Mouse (Mus musculus) midbrain, embryonic 11.5 days (tissue): ENCODE data around the gene 1700020A23Rik. TPM values are rescaled to one million over a fixed set of nuclear protein-coding genes. Genes with fewer than 3 reads are reported as not detected.

Experiments
- ATAC-seq: fragments of 200-750 bp; cut with Nextera tagmentation; 2 replicates; pipeline ENCODE4 v1.8.0; 2017; ENCODE audit warnings: moderate TSS enrichment, moderate library complexity; ENCODE audit not compliant: low FRiP score
- DNase-seq: peaks from one replicate; pipeline ENCODE4 v3.0.0; 2015; ENCODE audit warnings: low spot score; ENCODE audit errors: missing footprints
- H3K27ac ChIP-seq: fragments of 300-500 bp; sonication (generic); 2 replicates; pipeline ENCODE4 v1.5.1; 2014; ENCODE audit warnings: low read depth, low read length
- H3K27me3 ChIP-seq: fragments of 300-500 bp; sonication (generic); 2 replicates; pipeline ENCODE4 v1.6.1; 2014; ENCODE audit warnings: mild to moderate bottlenecking, low read length, moderate library complexity, mixed read lengths; ENCODE audit not compliant: control insufficient read depth, insufficient read depth
- H3K36me3 ChIP-seq: fragments of 300-500 bp; sonication (generic); 2 replicates; pipeline ENCODE4 v1.6.1; 2014; ENCODE audit warnings: mild to moderate bottlenecking, low read length, moderate library complexity, mixed read lengths; ENCODE audit not compliant: control insufficient read depth, insufficient read depth
- H3K4me1 ChIP-seq: fragments of 300-500 bp; sonication (generic); 2 replicates; pipeline ENCODE4 v1.6.1; 2014; ENCODE audit warnings: low read length; ENCODE audit not compliant: control insufficient read depth, insufficient read depth
- H3K4me2 ChIP-seq: fragments of 300-500 bp; sonication (generic); 2 replicates; pipeline ENCODE4 v1.6.1; 2014; ENCODE audit warnings: mild to moderate bottlenecking, moderate library complexity
- H3K4me3 ChIP-seq: fragments of 300-500 bp; sonication (generic); 2 replicates; pipeline ENCODE4 v1.5.1; 2014; ENCODE audit warnings: low read depth, low read length
- H3K9ac ChIP-seq: fragments of 300-500 bp; sonication (generic); 2 replicates; pipeline ENCODE4 v1.6.1; 2014; ENCODE audit warnings: low read length
- H3K9me3 ChIP-seq: fragments of 300-500 bp; sonication (generic); 2 replicates; pipeline ENCODE4 v1.6.1; 2016; ENCODE audit warnings: low read length; ENCODE audit not compliant: control insufficient read depth
- WGBS: fragments of 180-500 bp; shearing (Covaris S2); extraction: QIAGEN DNeasy Blood & Tissue Kit; methylation state at CpG from one replicate; pipeline ENCODE4 v1.1.7; 2014; 5-methylcytosine and 5-hydroxymethylcytosine counted together
- polyA plus RNA-seq: library from polyadenylated mRNA; unstranded; fragments of >200 nt; fragmentation: Nextera tagmentation; extraction: Ambion mirVana; gene quantifications from 2 replicates; pipeline ENCODE4 v1.2.1, GENCODE M21; 2014

1700020A23Rik gene
- polyA plus RNA-seq, 1 experiment from 2014 or later, result not detected

DNA sequence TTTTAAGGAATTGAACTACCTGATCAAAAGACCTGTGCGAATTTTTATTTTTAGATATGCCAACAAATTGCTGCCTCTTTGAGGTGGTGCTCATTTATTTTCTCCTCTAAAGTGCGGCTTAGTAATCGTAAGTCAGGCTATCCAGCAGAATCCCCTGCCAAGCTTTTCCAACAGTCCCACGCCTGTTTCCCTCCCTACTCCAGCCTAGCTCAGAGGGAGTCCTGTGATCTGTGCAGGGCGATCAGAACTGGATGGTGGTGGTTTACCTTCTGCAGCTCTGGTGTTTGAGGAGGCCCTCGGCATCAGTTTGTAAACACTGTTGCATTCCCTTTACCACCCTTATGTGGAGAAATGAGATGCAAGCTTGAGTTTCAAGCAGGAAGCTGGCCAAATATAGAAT is 48.4 kb downstream of the 1700020A23Rik start:
- Histone ChIP-seq H3K27me3 (peaks cover under 1% of the 10 kb centered on the region; the same call in 1 of the 2 replicates), H3K4me3 (no peak overlapping the region), H3K9ac (no peak overlapping the region), H3K9me3 (no peaks in the 10 kb centered on the region), H3K4me1 (peaks cover 11% of the 10 kb centered on the region; the same call in 1 of the 2 replicates), H3K27ac (no peak overlapping the region), H3K36me3 (no peaks in the 10 kb centered on the region), H3K4me2 (no peak overlapping the region)
- WGBS, result 76% methylated on average over 6 of the region's 6 CpGs
- DNase-seq (no peak), ATAC-seq (no peak)

DNA sequence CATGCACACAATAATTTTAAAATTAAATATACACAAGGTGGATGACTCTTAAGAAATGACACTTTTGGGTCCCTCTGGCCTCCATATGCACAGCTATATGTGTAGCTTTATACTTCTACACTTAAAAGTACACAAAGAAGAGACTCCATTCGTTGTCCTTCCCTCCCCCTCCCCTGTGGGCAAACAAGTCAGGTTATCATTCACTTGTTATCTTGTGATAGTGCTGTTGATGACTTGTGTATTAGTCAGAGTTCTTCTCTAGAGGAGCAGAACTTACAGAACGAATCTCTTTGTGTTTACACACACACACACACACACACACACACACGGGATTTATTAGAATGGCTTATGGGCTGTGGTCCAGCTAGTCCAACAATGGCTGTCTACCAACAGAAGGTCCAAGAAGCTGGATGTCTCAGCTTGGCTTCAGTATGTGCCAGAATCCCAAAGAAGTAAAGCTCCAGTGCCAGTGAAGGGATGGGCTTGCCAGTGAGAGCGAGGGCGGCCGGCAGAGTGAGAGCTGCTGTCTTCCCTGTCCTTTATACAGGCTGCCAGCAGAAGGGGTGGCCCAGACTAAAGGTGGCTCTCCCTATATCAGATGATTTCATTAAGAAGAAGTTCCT is 49.8 kb downstream of the 1700020A23Rik start:
- Histone ChIP-seq H3K9ac (no peak overlapping the region), H3K27me3 (no peaks in the 10 kb centered on the region), H3K4me2 (no peak overlapping the region), H3K4me3 (no peak overlapping the region), H3K27ac (no peak overlapping the region), H3K4me1 (peaks cover 11% of the 10 kb centered on the region; the same call in 1 of the 2 replicates), H3K36me3 (no peaks in the 10 kb centered on the region), H3K9me3 (no peaks in the 10 kb centered on the region)
- ATAC-seq (no peak), DNase-seq (no peak)
- WGBS, result 83% methylated on average over 6 of the region's 6 CpGs

Other genes with a start within 250 kb of the 1700020A23Rik start
- 725 and 751 TPM in 2 replicates for gene Snrpb, start 225.9 kb upstream of the 1700020A23Rik start, polyA plus RNA-seq
- not detected in 2 replicates for gene Tmc2, start 210.1 kb upstream of the 1700020A23Rik start, polyA plus RNA-seq
- 335 and 341 TPM in 2 replicates for gene Nop56, start 130.8 kb upstream of the 1700020A23Rik start, polyA plus RNA-seq
- gene Idh3b, start 120.7 kb upstream of the 1700020A23Rik start, polyA plus RNA-seq, result 145 and 150 TPM in 2 replicates
- gene Ebf4, start 110.1 kb upstream of the 1700020A23Rik start, polyA plus RNA-seq, result 1.3 and 1.8 TPM in 2 replicates
- 26.7 and 27.8 TPM in 2 replicates for gene Cpxm1, start 7.7 kb upstream of the 1700020A23Rik start, polyA plus RNA-seq
- not detected in 2 replicates for gene Gm28372, start within 50 bp of the 1700020A23Rik start, polyA plus RNA-seq
- gene Tmem239, start 1.2 kb downstream of the 1700020A23Rik start, polyA plus RNA-seq, result not detected in 2 replicates
- gene Vps16, start 19.1 kb downstream of the 1700020A23Rik start, polyA plus RNA-seq, result 83.7 and 91.7 TPM in 2 replicates
- 7.5 and 8.0 TPM in 2 replicates for gene Pced1a, start 19.4 kb downstream of the 1700020A23Rik start, polyA plus RNA-seq
- gene Ptpra, start 45.0 kb downstream of the 1700020A23Rik start, polyA plus RNA-seq, result 109 and 111 TPM in 2 replicates
- gene Mrps26, start 158.5 kb downstream of the 1700020A23Rik start, polyA plus RNA-seq, result 75.2 and 78.6 TPM in 2 replicates
- gene Oxt, start 170.9 kb downstream of the 1700020A23Rik start, polyA plus RNA-seq, result not detected in 2 replicates
- gene Avp, start 177.3 kb downstream of the 1700020A23Rik start, polyA plus RNA-seq, result not detected in 2 replicates
- gene Fastkd5, start 224.8 kb downstream of the 1700020A23Rik start, polyA plus RNA-seq, result 19.7 and 23.3 TPM in 2 replicates
- gene Ubox5, start 224.8 kb downstream of the 1700020A23Rik start, polyA plus RNA-seq, result 16.6 and 18.4 TPM in 2 replicates
- 1.1 and 1.4 TPM in 2 replicates for gene Lzts3, start 237.5 kb downstream of the 1700020A23Rik start, polyA plus RNA-seq